Mouse (Mus musculus) embryonic facial prominence, embryonic 12.5 days (tissue): ENCODE measurements around the gene Tmem182. TPM values are rescaled to one million over a fixed set of nuclear protein-coding genes. Genes with fewer than 3 reads are reported as not detected.

Source experiments
- ATAC-seq: fragments of 200-750 bp; cut with Nextera tagmentation; 2 replicates; pipeline ENCODE4 v1.8.0; 2017; ENCODE audit not compliant: insufficient number of reproducible peaks, insufficient read depth, low FRiP score, low TSS enrichment
- H3K27ac ChIP-seq: fragments of 300-500 bp; sonication (generic); 2 replicates; pipeline ENCODE4 v1.5.1; 2016; ENCODE audit warnings: mild to moderate bottlenecking
- H3K27me3 ChIP-seq: fragments of 300-500 bp; sonication (generic); 2 replicates; pipeline ENCODE4 v1.6.1; 2016; ENCODE audit warnings: mild to moderate bottlenecking, moderate library complexity
- H3K36me3 ChIP-seq: fragments of 300-500 bp; sonication (generic); 2 replicates; pipeline ENCODE4 v1.6.1; 2016; ENCODE audit warnings: mild to moderate bottlenecking
- H3K4me1 ChIP-seq: fragments of 300-500 bp; sonication (generic); 2 replicates; pipeline ENCODE4 v1.6.1; 2016
- H3K4me2 ChIP-seq: fragments of 300-500 bp; sonication (generic); replicated peaks from 2 replicates; pipeline ENCODE4 v1.6.1; 2016; ENCODE audit warnings: mild to moderate bottlenecking, moderate library complexity
- H3K4me3 ChIP-seq: fragments of 300-500 bp; sonication (generic); 2 replicates; pipeline ENCODE4 v1.5.1; 2016; ENCODE audit warnings: mild to moderate bottlenecking
- H3K9ac ChIP-seq: fragments of 300-500 bp; sonication (generic); 2 replicates; pipeline ENCODE4 v1.6.1; 2016; ENCODE audit warnings: mild to moderate bottlenecking, moderate library complexity
- H3K9me3 ChIP-seq: fragments of 300-500 bp; sonication (generic); 2 replicates; pipeline ENCODE4 v1.6.1; 2016; ENCODE audit warnings: mild to moderate bottlenecking, moderate library complexity
- WGBS: fragments of 180-500 bp; shearing (Covaris S2); methylation state at CpG from one replicate; pipeline ENCODE4 v1.1.7; 2016; 5-methylcytosine and 5-hydroxymethylcytosine counted together
- polyA plus RNA-seq: library from polyadenylated mRNA; unstranded; fragments of >200 nt; fragmentation: Nextera tagmentation; extraction: Ambion mirVana; gene quantifications from 2 replicates; pipeline ENCODE4 v1.2.1, GENCODE M21; 2016

Gene Tmem182
- polyA plus RNA-seq, 1 experiment from 2014 or later = 0.69 TPM

DNA sequence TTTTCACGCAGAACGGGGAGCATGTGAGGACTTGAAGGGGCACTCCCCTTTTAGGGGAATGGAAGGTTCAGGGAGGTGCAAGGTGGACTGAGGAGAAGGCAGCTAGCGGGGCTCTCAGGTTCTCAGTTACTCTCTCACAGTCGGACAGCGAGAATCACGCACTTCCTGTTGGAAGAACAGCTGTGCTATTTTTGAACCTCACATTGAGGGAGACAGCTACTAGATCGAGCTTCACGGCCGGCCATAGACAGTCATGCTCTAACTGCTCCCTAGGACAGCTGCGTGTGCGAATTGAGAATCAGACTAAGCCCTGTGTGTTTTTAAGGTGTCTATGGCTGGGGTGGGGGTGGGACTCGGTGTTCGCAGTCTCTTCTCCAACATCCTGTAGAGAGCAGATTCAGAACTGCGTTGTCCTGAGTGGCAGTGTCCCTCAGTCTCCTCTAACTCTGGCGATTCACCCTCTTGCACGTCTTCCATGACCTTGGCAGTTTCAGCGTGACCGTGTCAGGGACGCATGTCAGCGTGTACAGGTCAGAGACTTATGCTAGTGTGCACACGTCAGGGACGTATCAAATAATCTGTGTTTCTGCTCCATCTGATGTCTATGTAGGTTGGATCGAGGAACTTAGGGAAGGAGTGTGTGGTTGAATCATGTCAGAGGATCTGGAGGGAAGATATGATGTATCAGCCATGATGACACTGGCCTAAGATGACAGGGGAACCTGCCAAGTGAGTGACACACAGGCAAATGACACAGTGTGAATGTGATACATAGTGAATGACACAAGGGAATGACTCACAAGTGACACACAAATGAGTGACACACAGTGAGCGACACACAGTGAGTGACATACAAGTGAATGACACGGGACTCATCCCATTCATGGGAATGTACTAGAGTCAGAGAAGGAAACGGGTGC lies 69.3 kb downstream of the Tmem182 start:
- H3K9ac ChIP-seq = no peak overlapping the region
- no peak for ATAC-seq
- 77% methylated on average over 26 of the region's 26 CpGs for WGBS

DNA sequence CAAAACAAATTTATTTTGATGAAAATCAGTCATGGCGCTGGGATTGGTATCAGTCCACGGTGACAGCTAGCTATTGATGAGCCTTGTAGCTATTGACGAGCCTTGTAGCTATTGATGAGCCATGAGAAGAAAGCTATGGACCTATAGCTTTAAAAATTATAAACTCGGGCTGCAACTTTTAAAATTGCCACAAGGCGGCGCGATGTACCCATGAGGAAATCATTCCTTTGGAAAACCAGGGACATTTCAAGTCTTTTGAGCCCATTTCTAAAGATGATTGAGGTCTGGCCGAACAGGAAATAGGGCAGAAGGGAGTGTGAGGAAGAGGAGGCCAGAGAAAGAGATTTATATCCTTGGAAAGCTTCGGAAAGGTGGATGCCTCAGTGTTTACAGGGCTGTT lies 73.7 kb downstream of the Tmem182 start:
- no peak for ATAC-seq
- no peaks in the 10 kb centered on the region for H3K27me3 ChIP-seq

More for the DNA sequence above, 69.3 kb downstream of the Tmem182 start:
- Histone ChIP-seq H3K27me3 (no peaks in the 10 kb centered on the region), H3K4me1 (0 out of 2 replicates have a peak, but pooled peaks cover 4% of the 10 kb centered on the region), H3K4me3 (no peak overlapping the region), H3K4me2 (no peak overlapping the region), H3K36me3 (no peaks in the 10 kb centered on the region), H3K27ac (no peak overlapping the region), H3K9me3 (no peaks in the 10 kb centered on the region)

DNA sequence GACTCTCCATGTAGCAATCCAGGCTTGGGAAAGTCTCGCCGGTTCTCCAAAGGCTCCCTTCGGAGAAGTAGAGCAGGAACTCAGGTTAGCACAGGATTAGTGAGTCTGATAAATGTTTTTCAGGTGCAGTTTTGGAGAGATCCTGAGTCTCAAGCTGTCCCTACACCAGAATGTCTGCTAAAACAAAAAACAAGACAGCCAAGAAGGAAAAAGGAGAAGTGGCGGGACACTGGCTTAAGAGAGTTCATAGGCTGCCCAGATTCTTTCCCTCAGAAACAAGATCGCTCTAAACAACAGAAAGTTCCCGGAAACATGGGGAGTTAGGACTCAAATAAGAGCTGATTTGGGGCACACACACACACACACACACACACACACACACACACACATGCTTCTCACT lies 74.1 kb downstream of the Tmem182 start:
- H3K4me2 ChIP-seq = no peak overlapping the region
- no peaks in the 10 kb centered on the region for H3K9me3 ChIP-seq
- no peaks in the 10 kb centered on the region for H3K4me1 ChIP-seq
- no peaks in the 10 kb centered on the region for H3K27me3 ChIP-seq
- no peaks in the 10 kb centered on the region for H3K36me3 ChIP-seq
- ATAC-seq = no peak
- WGBS = 72% methylated on average over 6 of the region's 6 CpGs
- no peak overlapping the region for H3K4me3 ChIP-seq
- no peak overlapping the region for H3K27ac ChIP-seq
- H3K9ac ChIP-seq = no peak overlapping the region

More for the DNA sequence above, 73.7 kb downstream of the Tmem182 start:
- Histone ChIP-seq H3K4me2 (no peak overlapping the region), H3K4me3 (no peak overlapping the region), H3K9ac (no peak overlapping the region), H3K27ac (no peak overlapping the region), H3K4me1 (no peaks in the 10 kb centered on the region), H3K9me3 (no peaks in the 10 kb centered on the region), H3K36me3 (no peaks in the 10 kb centered on the region)
- 12% methylated on average over 9 of the region's 9 CpGs for WGBS

DNA sequence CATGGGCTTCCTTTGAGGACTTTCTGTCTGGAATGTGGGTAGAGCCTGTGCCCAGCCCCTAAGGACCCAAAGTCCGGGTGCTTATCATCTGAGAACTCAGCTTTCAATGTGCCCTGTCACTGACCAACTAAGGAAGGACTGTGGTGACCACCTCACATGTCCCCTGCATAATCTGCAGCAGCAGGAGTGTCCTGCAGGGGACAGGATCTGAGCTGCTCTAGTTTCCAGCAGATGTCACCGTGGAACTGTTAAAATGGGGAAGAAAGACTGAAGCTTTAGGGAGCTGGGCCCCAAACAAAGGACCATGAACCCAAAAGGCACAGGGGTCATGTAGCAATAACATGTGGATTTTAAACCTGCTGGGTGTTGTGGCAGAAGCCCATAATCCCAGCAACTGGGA lies 75.1 kb downstream of the Tmem182 start:
- Histone ChIP-seq H3K36me3 (no peaks in the 10 kb centered on the region), H3K9me3 (no peaks in the 10 kb centered on the region), H3K27ac (no peak overlapping the region), H3K9ac (no peak overlapping the region), H3K27me3 (no peaks in the 10 kb centered on the region), H3K4me3 (no peak overlapping the region), H3K4me2 (no peak overlapping the region), H3K4me1 (no peaks in the 10 kb centered on the region)
- no peak for ATAC-seq
- WGBS = 54% methylated on average over 2 of the region's 2 CpGs

DNA sequence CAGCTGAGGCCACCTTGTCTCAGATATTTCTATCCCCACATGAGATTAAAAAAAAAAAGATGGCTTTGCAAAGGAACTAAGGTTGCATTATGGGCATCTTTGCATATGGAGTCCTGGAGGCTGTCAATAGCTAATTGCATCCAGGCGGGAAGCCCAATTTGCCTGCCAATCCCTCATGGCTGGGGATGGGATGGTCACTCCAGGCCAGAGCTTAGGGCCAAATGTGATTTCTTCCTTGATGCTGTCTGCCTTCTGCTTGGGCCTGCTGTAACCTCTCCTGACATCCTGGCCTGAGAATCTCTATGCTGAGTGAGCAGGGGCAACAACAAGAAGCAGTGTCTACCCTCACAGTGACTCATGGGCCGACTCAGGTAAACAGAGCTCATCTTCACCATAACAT lies 78.5 kb downstream of the Tmem182 start:
- no peak for ATAC-seq
- H3K9ac ChIP-seq = no peak overlapping the region
- 52% methylated on average over 2 of the region's 2 CpGs for WGBS
- H3K27me3 ChIP-seq = no peaks in the 10 kb centered on the region
- H3K36me3 ChIP-seq = no peaks in the 10 kb centered on the region
- H3K4me3 ChIP-seq = no peak overlapping the region
- H3K27ac ChIP-seq = no peak overlapping the region
- H3K9me3 ChIP-seq = no peaks in the 10 kb centered on the region
- no peaks in the 10 kb centered on the region for H3K4me1 ChIP-seq
- H3K4me2 ChIP-seq = no peak overlapping the region

DNA sequence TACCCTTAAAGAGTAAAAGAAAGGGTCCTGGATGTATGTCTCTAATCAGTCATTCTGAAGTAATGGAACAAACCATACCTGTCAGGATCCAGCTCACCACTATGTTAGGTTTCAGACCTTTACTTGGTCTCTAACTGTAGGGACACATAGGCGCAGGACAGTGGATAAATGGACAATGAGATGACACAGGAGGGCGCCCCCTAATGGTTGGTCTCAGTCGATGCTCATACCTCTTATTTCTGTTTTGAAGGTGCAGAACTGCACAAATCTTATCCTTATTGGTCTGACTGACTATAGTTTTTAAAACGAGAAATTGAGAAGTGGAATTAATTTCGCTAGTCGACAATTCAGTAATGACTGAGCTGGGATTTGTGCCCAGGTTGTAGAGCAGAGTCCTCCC lies 79.5 kb downstream of the Tmem182 start:
- 77% methylated on average over 6 of the region's 6 CpGs for WGBS
- H3K4me2 ChIP-seq = no peak overlapping the region
- no peak for ATAC-seq

DNA sequence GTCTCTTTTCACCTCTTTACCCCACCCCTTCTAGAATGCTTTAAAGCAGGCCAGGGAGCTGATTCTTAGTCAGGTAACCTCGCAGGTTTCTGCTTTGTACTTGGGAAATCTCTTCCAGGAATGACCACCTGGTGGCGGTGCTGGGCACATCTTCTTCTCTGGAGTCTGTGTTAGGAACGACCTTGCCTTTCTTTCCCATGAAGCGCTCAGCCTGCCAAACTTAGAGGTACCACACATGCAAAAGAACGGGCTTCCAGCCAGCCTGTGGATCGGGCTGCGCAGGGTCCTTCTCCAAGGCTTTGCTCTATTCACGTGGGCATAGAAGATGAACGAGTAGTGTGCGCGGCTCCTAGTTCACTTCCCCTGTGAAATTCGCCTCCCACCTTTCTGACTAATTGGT lies 82.3 kb downstream of the Tmem182 start:
- ATAC-seq = no peak
- WGBS = 36% methylated on average over 12 of the region's 12 CpGs
- no peak overlapping the region for H3K4me2 ChIP-seq
- H3K36me3 ChIP-seq = no peaks in the 10 kb centered on the region
- H3K4me3 ChIP-seq = no peak overlapping the region
- H3K9ac ChIP-seq = no peak overlapping the region
- H3K27me3 ChIP-seq = no peaks in the 10 kb centered on the region
- H3K9me3 ChIP-seq = no peaks in the 10 kb centered on the region
- H3K27ac ChIP-seq = no peak overlapping the region
- peaks cover 6% of the 10 kb centered on the region; the same call in 1 of the 2 replicates for H3K4me1 ChIP-seq

More for the DNA sequence above, 79.5 kb downstream of the Tmem182 start:
- Histone ChIP-seq H3K4me3 (no peak overlapping the region), H3K27ac (no peak overlapping the region), H3K36me3 (no peaks in the 10 kb centered on the region), H3K27me3 (no peaks in the 10 kb centered on the region), H3K9ac (no peak overlapping the region), H3K9me3 (no peaks in the 10 kb centered on the region), H3K4me1 (no peaks in the 10 kb centered on the region)

DNA sequence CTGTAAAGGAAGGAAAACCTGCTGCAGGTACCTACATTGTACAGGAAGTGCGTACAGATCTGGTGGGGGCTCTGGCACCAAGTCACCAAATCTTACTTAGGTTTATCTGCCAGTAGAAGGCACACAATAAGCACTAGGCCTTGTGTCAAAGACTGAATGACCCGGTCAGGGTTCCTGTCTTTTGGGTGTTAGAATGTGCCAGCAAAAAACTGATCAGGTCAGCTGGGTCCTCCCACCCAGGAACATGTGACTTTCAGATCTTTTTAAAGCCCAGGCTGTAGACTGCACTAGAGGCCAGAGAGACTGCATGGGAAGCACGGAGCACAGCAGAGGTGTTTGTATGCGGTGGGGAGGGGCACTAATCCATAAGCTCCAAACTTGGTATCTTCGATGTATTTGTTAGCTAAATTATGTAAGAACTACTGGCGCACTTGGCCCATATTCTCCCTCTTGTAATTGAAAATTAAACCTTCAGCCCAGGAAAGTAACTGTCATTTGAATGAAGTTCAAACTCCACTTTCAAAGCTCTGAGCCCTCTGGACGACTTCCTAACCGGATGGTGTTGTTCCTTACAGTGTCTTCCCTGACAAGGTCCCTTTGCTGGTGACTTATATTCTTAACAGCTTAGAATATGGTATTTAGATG lies 83.1 kb downstream of the Tmem182 start:
- Histone ChIP-seq H3K9ac (no peak overlapping the region), H3K36me3 (no peaks in the 10 kb centered on the region), H3K27ac (no peak overlapping the region), H3K4me3 (no peak overlapping the region), H3K4me2 (no peak overlapping the region), H3K27me3 (no peaks in the 10 kb centered on the region), H3K9me3 (no peaks in the 10 kb centered on the region), H3K4me1 (peaks cover 6% of the 10 kb centered on the region; the same call in 1 of the 2 replicates)
- 90% methylated on average over 8 of the region's 8 CpGs for WGBS
- ATAC-seq = no peak

DNA sequence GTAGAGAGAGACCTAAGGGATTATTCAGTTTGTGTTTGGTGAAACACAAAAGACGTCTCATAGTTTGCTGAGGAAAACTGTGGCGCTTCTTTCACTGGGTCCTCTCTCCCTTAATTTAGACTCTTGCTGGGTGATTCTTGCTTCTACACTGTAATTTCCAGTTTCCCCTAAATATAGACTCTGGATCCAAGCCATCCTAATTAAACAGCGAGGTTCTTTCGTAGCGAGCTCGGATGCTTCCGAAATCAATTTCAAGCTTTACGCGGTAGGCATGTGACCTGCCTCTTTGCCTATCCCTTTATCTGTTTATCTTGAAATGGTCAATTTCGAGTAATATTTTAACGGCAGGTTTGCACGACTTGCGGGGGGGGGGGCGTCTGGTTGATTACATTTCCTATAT lies 84.2 kb downstream of the Tmem182 start:
- 83% methylated on average over 14 of the region's 14 CpGs for WGBS
- Histone ChIP-seq H3K4me3 (no peak overlapping the region), H3K36me3 (no peaks in the 10 kb centered on the region), H3K27ac (no peak overlapping the region), H3K9me3 (no peaks in the 10 kb centered on the region), H3K27me3 (no peaks in the 10 kb centered on the region), H3K4me2 (no peak overlapping the region), H3K4me1 (peaks cover 6% of the 10 kb centered on the region; the same call in 1 of the 2 replicates), H3K9ac (no peak overlapping the region)
- ATAC-seq = no peak

DNA sequence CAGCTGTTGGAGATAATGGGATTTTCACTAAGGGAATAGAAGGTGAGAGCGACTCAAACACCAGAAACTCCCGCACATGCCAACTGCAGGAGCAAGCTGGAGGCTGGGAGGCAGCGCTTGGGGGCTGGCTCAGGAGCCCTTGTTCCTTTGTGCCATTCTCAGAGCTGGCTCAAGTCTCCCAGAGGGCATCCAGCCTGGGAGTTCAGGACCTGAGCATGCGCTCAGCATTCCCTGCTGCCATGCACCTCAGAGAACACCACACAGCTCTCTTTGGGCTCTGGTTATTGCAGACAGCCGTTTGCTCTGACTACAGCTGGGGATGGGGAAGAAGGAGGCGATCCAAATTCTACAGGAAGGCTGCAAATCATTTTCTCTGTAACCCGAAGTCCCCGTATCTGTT lies 84.8 kb downstream of the Tmem182 start:
- no peak for ATAC-seq
- Histone ChIP-seq H3K4me3 (no peak overlapping the region), H3K27ac (0 out of 2 replicates have a peak overlapping the region, but pooled peaks have one; percentile 6), H3K4me2 (peak overlapping the region; percentile 26; the same call in 1 of the 2 replicates), H3K9ac (no peak overlapping the region), H3K27me3 (no peaks in the 10 kb centered on the region), H3K36me3 (no peaks in the 10 kb centered on the region), H3K4me1 (peaks cover 6% of the 10 kb centered on the region; the same call in 1 of the 2 replicates), H3K9me3 (no peaks in the 10 kb centered on the region)
- WGBS = 27% methylated on average over 8 of the region's 8 CpGs

DNA sequence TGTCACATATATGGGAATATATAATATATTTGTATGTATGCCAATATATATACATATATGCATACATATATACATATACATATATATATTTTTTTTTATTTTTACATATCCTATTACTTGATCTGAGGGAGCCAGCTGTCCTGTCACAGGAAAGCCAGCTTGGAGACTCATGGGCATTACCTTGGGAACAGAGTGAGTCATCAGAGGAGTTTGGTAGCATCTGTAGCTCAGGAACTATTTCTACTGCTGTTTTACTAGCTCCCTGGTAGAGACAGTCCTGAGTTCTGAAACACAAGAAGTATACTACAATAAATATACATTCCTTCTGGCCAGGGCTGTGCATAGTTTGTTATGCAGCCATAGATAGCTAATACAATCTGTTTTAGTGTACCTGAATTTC lies 98.3 kb downstream of the Tmem182 start:
- no peaks in the 10 kb centered on the region for H3K4me1 ChIP-seq
- no peaks in the 10 kb centered on the region for H3K36me3 ChIP-seq
- ATAC-seq = no peak
- no peak overlapping the region for H3K27ac ChIP-seq
- no peak overlapping the region for H3K4me2 ChIP-seq
- no peaks in the 10 kb centered on the region for H3K9me3 ChIP-seq
- H3K9ac ChIP-seq = no peak overlapping the region
- no peak overlapping the region for H3K4me3 ChIP-seq
- H3K27me3 ChIP-seq = no peaks in the 10 kb centered on the region
